Mouse (Mus musculus): ENCODE results near the gene Gdpd1. TPM values are rescaled to one million over a fixed set of nuclear protein-coding genes. Genes with fewer than 3 reads are reported as not detected.

Gdpd1 gene
- total and polyA plus RNA-seq, 3 experiments: 7.9 to 11.2 TPM; not detected in 1

- TF ChIP-seq MEF2A (IDR thresholded peaks at IDR 0.05; ENCODE audit: extremely low read depth, insufficient replicate concordance, low read depth, low read length, poor library complexity, severe bottlenecking) (no peak), POLR2AphosphoS5 (IDR thresholded peaks at IDR 0.05; ENCODE audit: borderline replicate concordance, low read depth, low read length) (no peak), MAFK (IDR thresholded peaks at IDR 0.05; ENCODE audit: borderline replicate concordance, low read depth, low read length) (peak; percentile 49), KAT2A (conservative IDR thresholded peaks at IDR 0.05; ENCODE audit: low read depth, low read length) (peak; percentile 44; the same call in 1 of the 2 replicates), JUND (IDR thresholded peaks at IDR 0.05; ENCODE audit: low read depth, low read length) (no peak), CTCF (IDR thresholded peaks at IDR 0.05 in 2 of 3, conservative IDR thresholded peaks at IDR 0.05 in 1 of 3; ENCODE audit: control insufficient read depth in 1 of 3, insufficient read depth in 1 of 3, low read depth in 2 of 3, low read length in 3 of 3, poor library complexity in 1 of 3, severe bottlenecking in 1 of 3) (no peak), POLR2A (IDR thresholded peaks at IDR 0.05; ENCODE audit: control insufficient read depth in 1 of 2, insufficient read depth in 1 of 2, low read depth in 1 of 2, low read length in 2 of 2, poor library complexity in 1 of 2) (no peak), GABPA (IDR thresholded peaks at IDR 0.05; ENCODE audit: low read depth, low read length) (no peak), MYC (IDR thresholded peaks at IDR 0.05; ENCODE audit: low read depth, low read length) (no peak), HCFC1 (IDR thresholded peaks at IDR 0.05; ENCODE audit: low read depth, low read length) (no peak), POLR2AphosphoS2 (IDR thresholded peaks at IDR 0.05; ENCODE audit: low read length) (no peak), USF2 (IDR thresholded peaks at IDR 0.05; ENCODE audit: borderline replicate concordance in 1 of 2, insufficient read depth in 1 of 2, low read depth in 1 of 2, low read length in 2 of 2) (no peak), TCF12 (IDR thresholded peaks at IDR 0.05; ENCODE audit: low read depth, low read length) (peak; percentile 92), ELF1 (IDR thresholded peaks at IDR 0.05; ENCODE audit: low read depth, low read length) (no peak), RCOR1 (IDR thresholded peaks at IDR 0.05; ENCODE audit: low read depth, low read length) (peak; percentile 59; the same call in 1 of the 2 replicates), SMC3 (IDR thresholded peaks at IDR 0.05; ENCODE audit: low read depth, low read length) (no peak), NRF1 (IDR thresholded peaks at IDR 0.05; ENCODE audit: insufficient read depth, low read depth, low read length, poor library complexity, severe bottlenecking) (no peak), CHD2 (IDR thresholded peaks at IDR 0.05; ENCODE audit: low read length) (no peak), TAL1 (IDR thresholded peaks at IDR 0.05; ENCODE audit: low read length) (no peak)
These were observed 71.6 kb downstream of the Gdpd1 start (continued) for GRCm38 (mm10) chr11:87002078-87002829.

GRCm38 (mm10) chr11:87001217-87001616, 72.6 kb downstream of the Gdpd1 start:
- Histone ChIP-seq H3K4me3 (ENCODE audit: control insufficient read depth in 1 of 2, insufficient read depth in 1 of 2, low read depth in 2 of 2, low read length in 2 of 2) (peak overlapping the region; percentile 21 to 31; a peak in 3 of 4 replicates), H3K79me2 (ENCODE audit: control insufficient read depth, insufficient read depth, low read length, poor library complexity) (no peaks in the 10 kb centered on the region), H3K27ac (ENCODE audit: control insufficient read depth, low read depth, low read length) (no peak overlapping the region), H3K4me1 (ENCODE audit: control insufficient read depth in 1 of 2, insufficient read depth in 2 of 2, low read length in 2 of 2) (peaks cover 5 to 18% of the 10 kb centered on the region in 2 experiments), H3K9me3 (replicated peaks; ENCODE audit: insufficient read depth, low read length) (no peaks in the 10 kb centered on the region), H3K9ac (ENCODE audit: control insufficient read depth, low read depth, low read length, poor library complexity, severe bottlenecking) (no peak overlapping the region), H3K36me3 (ENCODE audit: control insufficient read depth in 1 of 2, insufficient read depth in 2 of 2, low read length in 2 of 2) (peaks cover 0 to 11% of the 10 kb centered on the region in 2 experiments; a peak in 2 of 4 replicates), H3K27me3 (ENCODE audit: control insufficient read depth in 1 of 2, insufficient read depth in 2 of 2, low read length in 2 of 2) (no peaks in the 10 kb centered on the region)
- DNase-seq (ENCODE audit: low read depth, low spot score): peak; percentile 65
- TF ChIP-seq CHD1 (IDR thresholded peaks at IDR 0.05; ENCODE audit: low read depth, low read length): no peak
- no peak for TF ChIP-seq GABPA (IDR thresholded peaks at IDR 0.05; ENCODE audit: low read depth, low read length)
- peak; percentile 65 for TF ChIP-seq ELF1 (IDR thresholded peaks at IDR 0.05; ENCODE audit: low read depth, low read length)
- no peak for TF ChIP-seq JUND (IDR thresholded peaks at IDR 0.05; ENCODE audit: low read depth, low read length)
- no peak for TF ChIP-seq MYB (IDR thresholded peaks at IDR 0.05; ENCODE audit: low read depth, low read length)
- peak; percentile 78 for TF ChIP-seq ETS1 (IDR thresholded peaks at IDR 0.05; ENCODE audit: low read depth, low read length)
- peak; percentile 54 for TF ChIP-seq TCF12 (IDR thresholded peaks at IDR 0.05; ENCODE audit: low read depth, low read length)
- no peak for TF ChIP-seq ZC3H11A (IDR thresholded peaks at IDR 0.05; ENCODE audit: low read depth, low read length)
- peak; percentile 68 to 86 for TF ChIP-seq EP300 (IDR thresholded peaks at IDR 0.05; ENCODE audit: low read depth in 1 of 2, low read length in 2 of 2)
- no peak for TF ChIP-seq MYC (IDR thresholded peaks at IDR 0.05; ENCODE audit: low read depth, low read length)
- 0 out of 2 replicates have a peak, but pooled peaks have one; percentile 45 for TF ChIP-seq MXI1 (IDR thresholded peaks at IDR 0.05; ENCODE audit: low read depth, low read length)
- TF ChIP-seq USF1 (IDR thresholded peaks at IDR 0.05; ENCODE audit: low read depth, low read length): peak; percentile 47; the same call in 1 of the 2 replicates
- no peak for TF ChIP-seq RAD21 (IDR thresholded peaks at IDR 0.05; ENCODE audit: low read depth, low read length)
- TF ChIP-seq SIN3A (IDR thresholded peaks at IDR 0.05; ENCODE audit: low read length): peak; percentile 60; the same call in 1 of the 2 replicates
- no peak for TF ChIP-seq BHLHE40 (IDR thresholded peaks at IDR 0.05; ENCODE audit: borderline replicate concordance, low read depth, low read length)
- peak; percentile 85 for TF ChIP-seq MAZ (IDR thresholded peaks at IDR 0.05; ENCODE audit: low read depth, low read length)
- no peak for TF ChIP-seq TAL1 (IDR thresholded peaks at IDR 0.05; ENCODE audit: low read length)
- TF ChIP-seq MAFK (IDR thresholded peaks at IDR 0.05; ENCODE audit: borderline replicate concordance, low read depth, low read length): 0 out of 2 replicates have a peak, but pooled peaks have one; percentile 49
- TF ChIP-seq USF2 (IDR thresholded peaks at IDR 0.05; ENCODE audit: borderline replicate concordance in 1 of 2, insufficient read depth in 1 of 2, low read depth in 1 of 2, low read length in 2 of 2): no peak
- TF ChIP-seq POLR2AphosphoS2 (IDR thresholded peaks at IDR 0.05; ENCODE audit: low read length): no peak
- peak; percentile 92 for TF ChIP-seq RCOR1 (IDR thresholded peaks at IDR 0.05; ENCODE audit: low read depth, low read length)
- peak; percentile 80 for TF ChIP-seq GATA1 (IDR thresholded peaks at IDR 0.05; ENCODE audit: low read depth, low read length)

Data from MEL (cell line).